Mouse (Mus musculus) E14TG2a.4 (cell line): ENCODE data around the gene Ric8b.

Experiments used
- H3K27me3 ChIP-seq: 2 replicates; pipeline ENCODE4 v1.6.1; 2014; ENCODE audit warnings: low read length, control low read depth; ENCODE audit not compliant: insufficient read depth
- H3K36me3 ChIP-seq: 2 replicates; pipeline ENCODE4 v1.6.1; 2014; ENCODE audit warnings: low read length, control low read depth; ENCODE audit not compliant: insufficient read depth
- H3K4me1 ChIP-seq: replicated peaks from 2 replicates; pipeline ENCODE4 v1.6.1; 2014; ENCODE audit warnings: low read depth, low read length, control low read depth
- H3K4me3 ChIP-seq: replicated peaks from 2 replicates; pipeline ENCODE4 v1.5.1; 2014; ENCODE audit warnings: mild to moderate bottlenecking, low read length
- H3K9me3 ChIP-seq: 2 replicates; pipeline ENCODE4 v1.6.1; 2014; ENCODE audit warnings: low read length, control low read depth
- CTCF ChIP-seq: conservative IDR thresholded peaks from 2 replicates; pipeline ENCODE4 v1.5.1; 2014; ENCODE audit warnings: low read length
- NANOG ChIP-seq: IDR thresholded peaks from 2 replicates; pipeline ENCODE4 v1.6.1; 2014; ENCODE audit warnings: borderline replicate concordance, low read length, mixed read lengths
- POU5F1 ChIP-seq: IDR thresholded peaks from 2 replicates; pipeline ENCODE4 v1.6.1; 2014; ENCODE audit warnings: low read length, borderline replicate concordance

Gene Ric8b

GRCm38 (mm10) chr10:84917731-84918095 lies 297 bp downstream of the Ric8b start:
- Histone ChIP-seq H3K9me3 (no peaks in the 10 kb centered on the region), H3K36me3 (0 out of 2 replicates have a peak, but pooled peaks cover 6% of the 10 kb centered on the region), H3K27me3 (no peaks in the 10 kb centered on the region), H3K4me1 (peaks cover 69% of the 10 kb centered on the region), H3K4me3 (peak overlapping the region; percentile 90)
- TF ChIP-seq POU5F1 (no peak), CTCF (no peak), NANOG (no peak)

- peaks cover 54% of the 10 kb centered on the region for H3K36me3 ChIP-seq
- H3K4me3 ChIP-seq: no peak overlapping the region
- H3K9me3 ChIP-seq: no peaks in the 10 kb centered on the region
- no peaks in the 10 kb centered on the region for H3K27me3 ChIP-seq
- no peak for TF ChIP-seq CTCF
- no peak for TF ChIP-seq NANOG
- TF ChIP-seq POU5F1: no peak
- peaks cover 47% of the 10 kb centered on the region for H3K4me1 ChIP-seq
Observed at GRCm38 (mm10) chr10:84926336-84926735, 8.9 kb downstream of the Ric8b start.

- peaks cover 47% of the 10 kb centered on the region for H3K4me1 ChIP-seq
- TF ChIP-seq CTCF (no peak), NANOG (no peak), POU5F1 (no peak)
- H3K9me3 ChIP-seq: no peaks in the 10 kb centered on the region
- H3K4me3 ChIP-seq: no peak overlapping the region
- no peaks in the 10 kb centered on the region for H3K27me3 ChIP-seq
- peaks cover 49% of the 10 kb centered on the region for H3K36me3 ChIP-seq
Observed at GRCm38 (mm10) chr10:84926885-84927284, 9.5 kb downstream of the Ric8b start.

DNA sequence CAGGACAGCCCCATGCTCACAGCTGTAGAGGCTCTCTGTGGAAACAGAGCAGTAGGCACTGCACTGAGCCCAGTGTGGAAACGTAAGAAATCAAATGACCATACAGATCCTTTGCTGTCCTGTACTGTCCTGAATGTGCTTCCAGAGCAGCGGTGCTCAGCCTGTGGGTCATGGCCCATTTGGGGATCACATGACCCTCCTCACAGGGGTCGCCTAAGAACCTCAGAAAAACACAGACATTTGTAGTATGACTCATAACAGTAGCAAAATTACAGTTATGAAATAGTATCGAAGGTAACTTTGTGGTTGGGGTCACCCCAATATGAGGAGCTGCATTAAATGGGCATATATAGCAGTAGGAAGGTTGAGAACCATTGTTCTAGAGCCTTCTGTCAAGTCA lies 11.0 kb downstream of the Ric8b start:
- Histone ChIP-seq H3K36me3 (peaks cover 48% of the 10 kb centered on the region), H3K4me1 (peaks cover 40% of the 10 kb centered on the region), H3K27me3 (no peaks in the 10 kb centered on the region), H3K9me3 (no peaks in the 10 kb centered on the region), H3K4me3 (no peak overlapping the region)
- TF ChIP-seq POU5F1 (no peak), CTCF (no peak), NANOG (no peak)

DNA sequence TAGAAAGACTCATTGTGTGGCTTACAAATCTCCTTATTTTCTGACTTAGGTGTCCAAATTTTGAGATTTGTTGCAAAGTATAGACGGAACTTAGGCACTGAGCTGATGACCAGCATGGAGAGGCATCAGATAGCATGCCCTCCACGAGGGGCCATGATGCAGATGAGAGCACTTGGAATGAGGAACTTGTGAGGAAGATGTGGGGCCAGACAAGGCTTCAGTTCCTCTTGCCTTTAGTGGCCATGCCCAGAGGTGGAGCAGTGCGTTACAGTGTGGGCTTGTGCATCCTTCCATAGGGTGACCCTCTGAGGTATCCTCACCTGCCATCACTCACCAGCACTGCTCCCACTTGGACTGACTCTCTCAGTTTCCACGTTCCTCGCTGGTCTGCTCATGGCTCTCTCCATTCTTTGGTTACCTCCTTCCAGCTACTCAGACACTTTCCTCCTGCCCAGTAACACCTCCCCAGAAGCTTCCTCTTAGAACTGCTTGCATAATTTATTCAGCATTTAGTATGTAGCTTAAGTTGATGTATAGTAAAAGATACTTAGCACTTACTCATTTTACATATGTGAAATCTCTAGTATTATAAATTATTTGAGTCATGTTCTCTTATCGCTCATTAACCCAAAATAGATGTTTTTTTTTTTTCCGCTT lies 18.3 kb downstream of the Ric8b start:
- Histone ChIP-seq H3K9me3 (no peaks in the 10 kb centered on the region), H3K4me1 (peaks cover 17% of the 10 kb centered on the region), H3K36me3 (peaks cover 26% of the 10 kb centered on the region), H3K4me3 (no peak overlapping the region), H3K27me3 (no peaks in the 10 kb centered on the region)
- TF ChIP-seq NANOG (no peak), POU5F1 (no peak), CTCF (no peak)

- H3K9me3 ChIP-seq: no peaks in the 10 kb centered on the region
- peaks cover 6% of the 10 kb centered on the region; the same call in 1 of the 2 replicates for H3K4me1 ChIP-seq
- peaks cover 26% of the 10 kb centered on the region for H3K36me3 ChIP-seq
- no peak overlapping the region for H3K4me3 ChIP-seq
- no peaks in the 10 kb centered on the region for H3K27me3 ChIP-seq
- no peak for TF ChIP-seq NANOG
- TF ChIP-seq POU5F1: no peak
- no peak for TF ChIP-seq CTCF
Observed at GRCm38 (mm10) chr10:84936832-84937515, 19.6 kb downstream of the Ric8b start.

GRCm38 (mm10) chr10:84938094-84938820 lies 20.8 kb downstream of the Ric8b start:
- TF ChIP-seq POU5F1 (no peak), NANOG (no peak), CTCF (no peak)
- H3K4me1 ChIP-seq: 0 out of 2 replicates have a peak, but pooled peaks cover 5% of the 10 kb centered on the region
- H3K27me3 ChIP-seq: no peaks in the 10 kb centered on the region
- H3K36me3 ChIP-seq: peaks cover 26% of the 10 kb centered on the region
- H3K9me3 ChIP-seq: no peaks in the 10 kb centered on the region
- no peak overlapping the region for H3K4me3 ChIP-seq

DNA sequence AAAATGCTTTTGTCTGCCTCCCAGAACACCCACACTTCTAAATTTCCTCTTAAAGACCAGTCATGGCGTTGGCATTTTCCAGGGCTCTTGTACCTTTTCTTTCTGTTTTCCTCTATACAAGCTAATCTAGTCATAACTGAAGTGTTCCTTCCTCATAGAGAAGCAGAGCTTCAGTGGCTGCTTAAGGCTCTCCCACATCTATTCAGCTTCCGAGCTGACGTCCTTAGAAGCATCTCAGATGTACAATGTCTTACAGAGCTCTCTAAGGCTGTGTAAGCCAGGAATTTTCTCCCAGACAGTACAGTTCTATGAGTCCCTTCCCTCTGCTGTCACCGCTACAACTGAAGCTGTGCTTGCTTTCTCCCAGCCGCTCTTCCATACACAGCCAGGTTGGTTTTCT lies 21.5 kb downstream of the Ric8b start:
- Histone ChIP-seq H3K27me3 (no peaks in the 10 kb centered on the region), H3K36me3 (peaks cover 23% of the 10 kb centered on the region), H3K4me1 (0 out of 2 replicates have a peak, but pooled peaks cover 5% of the 10 kb centered on the region), H3K9me3 (no peaks in the 10 kb centered on the region), H3K4me3 (no peak overlapping the region)
- no peak for TF ChIP-seq NANOG
- TF ChIP-seq CTCF: no peak
- TF ChIP-seq POU5F1: no peak
